Mouse (Mus musculus): ENCODE data around the gene Lrrc45. TPM values are rescaled to one million over a fixed set of nuclear protein-coding genes. Genes with fewer than 3 reads are reported as not detected.

The Lrrc45 gene
- total RNA-seq, 1 experiment from 2014 or later: 30.9 TPM

- ATAC-seq (replicated peaks; ENCODE audit: low read depth, poor library complexity, severe bottlenecking): peak; percentile 37
Measured at GRCm38 (mm10) chr11:120763121-120763999, 49.6 kb downstream of the Lrrc45 start.

GRCm38 (mm10) chr11:120767023-120767422 lies 53.3 kb downstream of the Lrrc45 start:
- ATAC-seq (replicated peaks; ENCODE audit: low read depth, poor library complexity, severe bottlenecking): peak; percentile 89

- no peak for ATAC-seq (replicated peaks; ENCODE audit: low read depth, poor library complexity, severe bottlenecking)
Measured at GRCm38 (mm10) chr11:120768206-120768605, 54.5 kb downstream of the Lrrc45 start.

Other genes starting within 250 kb of the Lrrc45 start
- 7.7 and 9.4 TPM in 2 replicates for gene Arl16, start 246.3 kb upstream of the Lrrc45 start, total RNA-seq (2017)
- 121 and 140 TPM in 2 replicates for gene Mrpl12, start 229.3 kb upstream of the Lrrc45 start, total RNA-seq (2017)
- 8.2 and 12.1 TPM in 2 replicates for gene Slc25a10, start 222.1 kb upstream of the Lrrc45 start, total RNA-seq (2017)
- gene Gcgr, start 183.2 kb upstream of the Lrrc45 start, total RNA-seq (2017): not detected in 2 replicates
- 26.5 and 31.0 TPM in 2 replicates for gene Mcrip1, start 164.2 kb upstream of the Lrrc45 start, total RNA-seq (2017)
- gene Ppp1r27, start 162.8 kb upstream of the Lrrc45 start, total RNA-seq (2017): not detected in 2 replicates
- 494 and 545 TPM in 2 replicates for gene P4hb, start 140.7 kb upstream of the Lrrc45 start, total RNA-seq (2017)
- gene Arhgdia, start 132.3 kb upstream of the Lrrc45 start, total RNA-seq (2017): 148 and 170 TPM in 2 replicates
- gene Alyref, start 115.6 kb upstream of the Lrrc45 start, total RNA-seq (2017): 248 and 287 TPM in 2 replicates
- 27.2 and 32.1 TPM in 2 replicates for gene Anapc11, start 115.5 kb upstream of the Lrrc45 start, total RNA-seq (2017)
- not detected in 2 replicates for gene Npb, start 105.4 kb upstream of the Lrrc45 start, total RNA-seq (2017)
- 34.5 and 38.6 TPM in 2 replicates for gene Pcyt2, start 96.0 kb upstream of the Lrrc45 start, total RNA-seq (2017)
- 45.8 and 50.4 TPM in 2 replicates for gene Sirt7, start 88.7 kb upstream of the Lrrc45 start, total RNA-seq (2017)
- gene Mafg, start 80.3 kb upstream of the Lrrc45 start, total RNA-seq (2017): 20.3 and 22.1 TPM in 2 replicates
- 9.9 and 11.7 TPM in 2 replicates for gene Pycr1, start 70.2 kb upstream of the Lrrc45 start, total RNA-seq (2017)
- gene Myadml2, start 65.8 kb upstream of the Lrrc45 start, total RNA-seq (2017): not detected in 2 replicates
- not detected in 2 replicates for gene Notum, start 52.8 kb upstream of the Lrrc45 start, total RNA-seq (2017)
- 31.8 and 44.9 TPM in 2 replicates for gene Aspscr1, start 41.0 kb upstream of the Lrrc45 start, total RNA-seq (2017)
- gene Cenpx, start 187 bp upstream of the Lrrc45 start, total RNA-seq (2017): 81.5 and 113 TPM in 2 replicates
- not detected in 2 replicates for gene Rac3, start 7.5 kb downstream of the Lrrc45 start, total RNA-seq (2017)
- gene Dcxr, start 13.4 kb downstream of the Lrrc45 start, total RNA-seq (2017): 8.4 and 9.5 TPM in 2 replicates
- not detected in 2 replicates for gene Cbr2, start 18.2 kb downstream of the Lrrc45 start, total RNA-seq (2017)
- gene Hmga1b, start 48.9 kb downstream of the Lrrc45 start, total RNA-seq (2017): 18.9 and 25.7 TPM in 2 replicates
- 4.8 and 5.6 TPM in 2 replicates for gene Rfng, start 70.3 kb downstream of the Lrrc45 start, total RNA-seq (2017)
- gene Gps1, start 70.3 kb downstream of the Lrrc45 start, total RNA-seq (2017): 66.0 and 88.2 TPM in 2 replicates
- 43.2 and 57.9 TPM in 2 replicates for gene Dus1l, start 82.5 kb downstream of the Lrrc45 start, total RNA-seq (2017)
- 46.0 and 62.3 TPM in 2 replicates for gene Fasn, start 110.6 kb downstream of the Lrrc45 start, total RNA-seq (2017)
- gene Ccdc57, start 218.9 kb downstream of the Lrrc45 start, total RNA-seq (2017): 9.7 and 10.1 TPM in 2 replicates
- gene Slc16a3, start 234.6 kb downstream of the Lrrc45 start, total RNA-seq (2017): 3.0 and 3.9 TPM in 2 replicates